Mouse (Mus musculus) liver, adult 2 months (tissue): ENCODE data around the gene Il6ra.

Source experiments
- CTCF ChIP-seq: fragments of 200-500 bp; IDR thresholded peaks from 2 replicates; pipeline ENCODE4 v1.5.1; 2011; ENCODE audit warnings: low read depth, low read length, control low read depth
- POLR2A ChIP-seq: fragments of 200-500 bp; IDR thresholded peaks from 2 replicates; pipeline ENCODE4 v1.6.1; 2011; ENCODE audit warnings: low read length, control low read depth; ENCODE audit not compliant: insufficient read depth; ENCODE audit errors: extremely low read depth

DNA sequence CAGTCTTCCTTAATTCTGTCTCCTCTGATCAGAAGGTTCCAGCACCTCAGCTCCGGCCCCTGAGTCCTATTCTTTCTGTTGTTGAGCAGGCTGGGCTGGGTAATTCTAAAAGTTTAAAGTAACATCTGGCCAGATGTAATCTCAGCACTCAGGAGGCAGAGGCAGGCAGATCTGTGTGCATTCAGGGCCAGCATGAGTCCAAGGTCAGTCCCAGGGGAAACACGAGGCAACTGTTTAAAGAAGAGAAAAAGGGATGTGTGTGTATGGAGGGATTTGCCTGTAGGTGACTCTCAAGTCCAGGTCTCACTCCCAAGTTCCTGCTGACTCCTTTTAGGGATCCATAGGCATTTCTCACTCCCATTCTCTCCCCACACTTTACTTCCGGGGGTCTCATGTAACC lies 5.2 kb downstream of the Il6ra start:
- TF ChIP-seq POLR2A = no peak
- TF ChIP-seq CTCF = no peak
